Mouse (Mus musculus) bone marrow macrophage, adult 2 months (primary cell): Measurements from ENCODE around the gene Dlgap1. TPM values are rescaled to one million over a fixed set of nuclear protein-coding genes. Genes with fewer than 3 reads are reported as not detected.
A peak's percentile ranks its signal among the peaks of the same experiment; 100 is the strongest.

Experiments used
- H3K27ac ChIP-seq: 2 replicates; pipeline ENCODE4 v1.5.1; 2012; ENCODE audit warnings: low read depth, low read length; ENCODE audit not compliant: insufficient read depth
- H3K4me1 ChIP-seq: 2 replicates; pipeline ENCODE4 v1.6.1; 2012; ENCODE audit warnings: low read length; ENCODE audit not compliant: control insufficient read depth, insufficient read depth
- H3K4me3 ChIP-seq: 2 replicates; pipeline ENCODE4 v1.5.1; 2012; ENCODE audit warnings: mild to moderate bottlenecking, low read length, moderate library complexity; ENCODE audit not compliant: insufficient read depth
- CTCF ChIP-seq: IDR thresholded peaks from 2 replicates; pipeline ENCODE4 v1.5.1; 2012; ENCODE audit warnings: low read depth, mild to moderate bottlenecking, low read length, moderate library complexity
- POLR2A ChIP-seq: IDR thresholded peaks from 2 replicates; pipeline ENCODE4 v1.6.1; 2012; ENCODE audit warnings: mild to moderate bottlenecking, low read depth, low read length, borderline replicate concordance
- polyA plus RNA-seq: library from polyadenylated mRNA; stranded (reverse); fragments of >200 nt; gene quantifications from 2 replicates; pipeline ENCODE4 v1.2.4, GENCODE M21; 2012; ENCODE audit not compliant: missing spikeins, insufficient read depth, insufficient read length

Dlgap1 gene
- polyA plus RNA-seq, 1 experiment: not detected

DNA sequence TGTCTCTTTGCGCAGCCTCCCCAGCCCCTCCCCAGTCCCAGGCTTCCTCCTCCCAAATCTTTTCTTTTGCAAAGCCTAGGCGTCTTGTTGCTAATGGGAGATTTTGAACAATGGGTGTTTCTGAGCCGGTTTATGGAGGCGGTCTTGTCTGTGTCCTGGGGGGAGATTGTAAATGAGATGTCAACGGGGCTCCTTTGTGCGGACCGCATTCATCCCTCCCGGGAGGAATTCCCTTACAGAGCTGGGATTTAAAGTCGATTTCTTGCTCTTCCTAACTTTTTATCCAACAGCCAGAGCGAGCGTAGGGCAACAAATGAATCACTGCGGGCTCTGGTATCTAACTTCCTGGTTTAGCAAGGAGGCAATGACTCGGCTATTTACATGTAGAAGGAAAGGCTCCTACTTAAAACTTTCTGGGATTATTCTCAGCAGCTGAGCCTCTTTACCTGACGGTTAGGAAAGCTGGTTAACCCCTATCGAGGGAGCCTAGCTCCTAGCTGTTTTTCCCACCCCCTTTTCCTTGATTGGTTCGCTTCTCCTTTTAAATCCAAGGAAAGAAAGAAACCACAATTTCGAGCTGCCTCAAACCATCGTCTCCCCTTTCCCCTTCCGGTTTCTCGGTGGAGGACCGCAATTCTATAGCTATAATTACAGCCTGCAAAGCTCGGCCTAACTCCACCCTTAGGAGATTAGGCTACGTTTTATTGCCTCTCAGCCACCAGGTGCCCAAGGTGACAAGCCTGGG, 779.0 kb downstream of the Dlgap1 start:
- Histone ChIP-seq H3K27ac (peak overlapping the region; percentile 92), H3K4me3 (peak overlapping the region; percentile 50), H3K4me1 (peaks cover 54% of the 10 kb centered on the region)
- TF ChIP-seq CTCF (0 out of 2 replicates have a peak, but pooled peaks have one; percentile 9), POLR2A (no peak)

DNA sequence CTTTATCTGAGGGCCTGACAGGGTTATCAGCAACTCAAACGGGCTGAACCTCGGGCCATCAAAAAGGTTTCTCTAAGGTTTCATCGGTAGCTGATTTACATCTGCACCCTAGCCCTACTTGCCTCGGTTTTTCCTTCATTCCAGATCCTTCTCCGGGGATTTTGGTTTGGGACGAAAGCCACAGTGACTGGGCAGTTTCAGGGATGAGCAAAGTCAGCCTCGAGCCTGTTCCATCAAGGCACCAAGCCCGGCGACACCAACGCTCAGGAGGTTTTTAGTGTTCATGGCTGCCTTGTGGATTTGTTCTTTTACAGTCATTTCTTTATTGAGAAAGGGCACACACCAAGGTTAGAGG, 779.6 kb downstream of the Dlgap1 start:
- TF ChIP-seq CTCF: no peak
- TF ChIP-seq POLR2A: no peak
- H3K4me3 ChIP-seq: peak overlapping the region; percentile 50; the same call in 1 of the 2 replicates
- H3K27ac ChIP-seq: peak overlapping the region; percentile 92
- peaks cover 58% of the 10 kb centered on the region for H3K4me1 ChIP-seq

DNA sequence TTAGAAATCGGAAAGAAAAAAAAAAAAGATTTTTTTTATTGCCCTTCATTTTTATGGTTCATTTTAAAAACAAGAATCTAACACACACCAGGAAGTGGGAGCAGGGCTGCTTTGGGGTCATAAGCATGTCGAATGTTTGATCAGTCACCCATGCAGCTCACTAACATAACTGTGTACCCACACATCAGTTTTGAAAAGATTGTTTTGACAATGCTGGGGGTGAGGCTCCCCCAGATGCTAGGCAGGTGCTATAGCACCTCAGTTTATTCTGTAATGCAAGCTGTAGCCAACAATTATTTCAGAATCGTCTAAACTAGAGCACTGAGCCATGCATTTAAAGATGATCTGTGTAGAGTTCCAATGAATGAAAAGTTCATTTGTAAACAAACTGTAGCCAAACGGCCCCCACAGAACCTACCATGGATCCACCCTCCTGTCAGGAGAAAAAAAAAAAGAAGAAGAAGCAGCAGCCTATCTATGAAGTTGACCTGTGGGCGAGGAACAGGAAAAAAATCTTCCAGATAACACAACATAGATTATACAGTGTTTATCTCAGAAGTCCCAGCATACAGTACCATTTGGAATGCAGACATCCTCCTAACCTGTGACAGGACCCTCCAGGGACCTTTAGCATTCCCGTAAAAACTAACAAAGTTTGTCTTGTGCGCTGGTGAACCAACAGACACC, 780.2 kb downstream of the Dlgap1 start:
- TF ChIP-seq CTCF (no peak), POLR2A (no peak)
- Histone ChIP-seq H3K27ac (no peak overlapping the region; the same call in 1 of the 2 replicates), H3K4me3 (no peak overlapping the region), H3K4me1 (peaks cover 65% of the 10 kb centered on the region)

DNA sequence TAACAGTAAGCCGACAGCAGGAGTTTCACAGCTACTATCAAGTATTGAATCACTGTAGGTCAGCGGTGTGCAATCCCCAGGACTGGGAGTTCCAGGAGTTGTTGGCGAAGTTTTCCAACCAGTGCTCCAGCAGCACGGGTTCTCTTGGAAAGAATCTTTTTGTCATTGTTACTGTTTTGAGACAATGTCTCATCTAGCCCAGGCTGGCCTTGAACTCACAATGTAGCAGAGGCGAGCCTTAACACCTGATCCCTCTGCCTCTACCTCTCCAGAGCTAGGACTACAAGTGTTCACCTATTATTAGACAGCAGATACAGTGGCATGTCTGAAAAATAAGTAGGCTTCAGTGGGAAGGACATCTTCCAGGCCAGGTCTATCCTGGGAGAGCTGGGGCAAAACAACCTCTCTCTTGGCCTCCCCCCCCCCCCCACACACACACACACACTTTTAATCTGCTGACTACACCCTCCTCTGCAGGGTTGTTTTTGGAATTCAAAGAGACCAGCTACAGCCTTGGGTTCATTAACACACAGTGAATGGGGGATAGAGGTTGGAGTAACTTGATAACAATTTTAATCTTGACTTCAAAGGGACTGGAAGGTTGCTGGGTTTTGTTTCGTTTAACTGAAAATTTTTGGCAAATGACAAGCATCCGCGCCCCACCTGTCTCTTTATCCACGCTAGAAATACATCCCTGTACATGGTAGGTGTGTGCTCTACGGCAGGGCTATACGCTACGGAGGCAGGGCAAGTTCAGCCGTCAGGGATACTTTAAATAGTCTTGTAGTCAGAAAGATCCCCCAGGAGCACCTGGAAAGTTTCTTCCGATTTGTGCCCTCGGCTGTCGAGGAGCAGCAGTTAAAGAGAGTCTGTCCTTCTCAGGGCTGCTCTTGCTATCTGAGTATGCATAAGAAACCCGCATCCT, 781.6 kb downstream of the Dlgap1 start:
- TF ChIP-seq POLR2A (no peak), CTCF (no peak)
- Histone ChIP-seq H3K4me1 (peaks cover 60% of the 10 kb centered on the region), H3K27ac (peak overlapping the region; percentile 93; the same call in 1 of the 2 replicates), H3K4me3 (peak overlapping the region; percentile 13; the same call in 1 of the 2 replicates)

DNA sequence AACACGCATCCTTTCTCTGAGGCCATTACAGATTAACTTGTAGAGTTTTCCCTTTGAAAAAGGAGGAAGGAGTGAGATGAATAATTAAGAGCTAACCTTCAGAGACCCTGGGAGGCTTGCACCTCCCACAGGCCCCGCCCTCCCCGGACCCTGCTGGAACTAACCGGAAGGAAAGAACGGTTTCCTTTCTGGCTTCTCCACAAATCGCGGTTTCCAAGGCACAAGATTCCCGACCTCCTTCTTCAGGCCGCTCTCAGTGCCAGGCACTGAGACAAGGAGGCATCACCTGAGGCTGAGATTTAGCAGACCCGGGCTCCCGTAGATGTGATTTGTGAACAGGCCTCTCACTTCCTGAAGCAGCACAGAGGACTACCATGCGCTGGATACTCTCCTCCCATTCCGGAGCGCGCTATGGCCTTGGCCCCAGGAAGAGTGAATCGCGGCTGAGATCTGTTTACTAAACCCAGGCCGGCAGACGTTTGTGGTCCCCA, 782.3 kb downstream of the Dlgap1 start:
- TF ChIP-seq POLR2A (0 out of 2 replicates have a peak, but pooled peaks have one; percentile 11), CTCF (no peak)
- Histone ChIP-seq H3K27ac (peak overlapping the region; percentile 93), H3K4me3 (peak overlapping the region; percentile 82), H3K4me1 (peaks cover 55% of the 10 kb centered on the region)

DNA sequence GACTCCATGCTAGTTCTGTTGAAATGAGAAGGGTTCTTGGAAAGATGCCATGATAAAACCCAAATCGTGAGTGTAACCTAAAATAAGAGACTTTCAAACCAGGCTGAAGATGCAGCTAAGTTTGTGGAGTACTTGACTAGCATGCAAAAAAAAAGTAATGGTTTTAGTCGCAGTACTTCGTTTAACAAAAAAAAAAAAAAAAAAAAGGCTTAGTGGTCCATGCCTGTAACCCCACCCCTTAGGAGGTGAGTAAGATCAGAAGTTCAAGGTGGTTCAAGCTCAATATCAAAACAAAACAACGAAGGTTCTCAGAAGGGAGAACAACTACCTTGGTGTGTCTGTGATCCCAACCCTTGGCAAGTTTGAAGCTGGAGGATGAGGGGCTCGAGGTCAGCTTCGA, 782.8 kb downstream of the Dlgap1 start:
- peak overlapping the region; percentile 82 for H3K4me3 ChIP-seq
- H3K4me1 ChIP-seq: peaks cover 52% of the 10 kb centered on the region
- TF ChIP-seq POLR2A: no peak
- no peak for TF ChIP-seq CTCF
- peak overlapping the region; percentile 93 for H3K27ac ChIP-seq

DNA sequence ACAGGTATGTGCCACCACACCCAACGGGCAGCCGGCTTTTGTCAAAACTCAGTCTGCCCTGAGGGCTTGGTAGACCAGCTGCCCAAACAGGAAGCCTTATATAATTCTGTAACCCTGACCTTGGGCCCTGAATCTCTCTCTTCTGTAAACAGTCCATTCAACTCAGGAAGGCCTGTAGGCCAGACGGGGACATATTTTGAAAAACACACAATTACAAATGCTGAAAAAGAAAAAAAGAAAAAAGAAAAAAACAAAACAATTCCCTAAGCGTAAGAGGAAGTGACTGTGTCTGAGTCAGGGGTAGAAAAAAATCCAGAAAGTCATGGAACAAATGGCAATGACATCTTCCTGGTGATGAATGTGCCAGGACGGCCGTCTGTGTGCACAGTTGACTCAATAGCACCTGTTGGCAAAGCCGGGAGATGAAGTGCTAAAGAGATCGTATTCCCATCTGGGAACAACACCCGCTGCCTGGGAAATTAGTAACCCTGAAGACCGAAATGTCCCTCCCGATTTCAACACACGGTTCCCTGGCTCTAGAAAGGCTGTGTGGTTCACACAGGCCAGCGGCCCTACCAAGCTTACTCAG, 784.7 kb downstream of the Dlgap1 start:
- H3K27ac ChIP-seq: peak overlapping the region; percentile 24
- H3K4me3 ChIP-seq: no peak overlapping the region
- no peak for TF ChIP-seq CTCF
- no peak for TF ChIP-seq POLR2A
- H3K4me1 ChIP-seq: peaks cover 48% of the 10 kb centered on the region

DNA sequence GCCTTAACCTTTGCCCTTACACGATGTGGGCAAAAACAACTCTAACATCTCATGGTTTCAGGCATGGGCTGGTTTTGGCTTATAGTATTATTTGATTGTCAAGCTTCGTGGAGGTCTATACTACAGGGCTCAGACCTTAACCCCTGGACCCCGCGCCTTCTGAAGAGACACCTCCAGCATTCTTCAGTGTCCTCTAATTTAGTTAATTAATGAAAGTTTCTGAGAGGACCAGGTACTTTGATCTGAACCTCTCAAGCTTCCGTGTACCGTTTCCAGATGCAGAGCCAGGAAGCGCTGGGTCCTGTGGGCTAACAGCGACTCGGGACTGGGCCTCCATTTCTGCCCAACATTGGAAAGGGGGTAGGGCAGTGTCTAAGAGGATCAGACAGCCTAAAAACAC, 785.2 kb downstream of the Dlgap1 start:
- peaks cover 48% of the 10 kb centered on the region for H3K4me1 ChIP-seq
- H3K4me3 ChIP-seq: no peak overlapping the region
- no peak for TF ChIP-seq CTCF
- TF ChIP-seq POLR2A: no peak
- peak overlapping the region; percentile 24 for H3K27ac ChIP-seq

DNA sequence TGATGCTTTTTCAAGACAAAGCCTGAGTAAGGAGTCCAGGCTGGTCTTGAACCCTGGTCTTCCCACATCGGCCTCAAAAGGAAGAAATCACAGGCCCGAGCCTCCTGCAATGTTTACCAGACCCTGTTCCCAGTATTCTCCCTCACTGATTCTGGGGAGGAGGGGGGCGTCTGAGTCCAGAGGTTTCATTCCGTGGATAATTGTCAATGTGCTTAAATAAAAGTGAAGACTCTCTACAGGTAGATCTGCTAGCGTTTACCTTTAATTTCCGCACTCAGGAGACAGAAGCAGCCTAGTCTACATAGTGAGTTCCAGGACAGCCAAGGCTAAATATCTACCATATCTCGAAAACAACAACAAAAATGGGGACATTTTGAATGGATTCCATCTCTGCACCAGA, 785.8 kb downstream of the Dlgap1 start:
- no peak overlapping the region for H3K4me3 ChIP-seq
- no peak overlapping the region for H3K27ac ChIP-seq
- peaks cover 44% of the 10 kb centered on the region for H3K4me1 ChIP-seq
- no peak for TF ChIP-seq CTCF
- no peak for TF ChIP-seq POLR2A
